Mouse (Mus musculus): Measurements from ENCODE around the gene Nipal3.

The Nipal3 gene

GRCm38 (mm10) chr4:135433443-135434394 is 61.1 kb downstream of the Nipal3 start, which contains the start of gene Rcan3:
Rcan3 (minus strand) TSS chr4:135433853.
- in situ Hi-C loops (cut with MboI) = no loop called here

GRCm38 (mm10) chr4:135433086-135433442 is 61.8 kb downstream of the Nipal3 start:
- in situ Hi-C loops (cut with MboI) = no loop called here

DNA sequence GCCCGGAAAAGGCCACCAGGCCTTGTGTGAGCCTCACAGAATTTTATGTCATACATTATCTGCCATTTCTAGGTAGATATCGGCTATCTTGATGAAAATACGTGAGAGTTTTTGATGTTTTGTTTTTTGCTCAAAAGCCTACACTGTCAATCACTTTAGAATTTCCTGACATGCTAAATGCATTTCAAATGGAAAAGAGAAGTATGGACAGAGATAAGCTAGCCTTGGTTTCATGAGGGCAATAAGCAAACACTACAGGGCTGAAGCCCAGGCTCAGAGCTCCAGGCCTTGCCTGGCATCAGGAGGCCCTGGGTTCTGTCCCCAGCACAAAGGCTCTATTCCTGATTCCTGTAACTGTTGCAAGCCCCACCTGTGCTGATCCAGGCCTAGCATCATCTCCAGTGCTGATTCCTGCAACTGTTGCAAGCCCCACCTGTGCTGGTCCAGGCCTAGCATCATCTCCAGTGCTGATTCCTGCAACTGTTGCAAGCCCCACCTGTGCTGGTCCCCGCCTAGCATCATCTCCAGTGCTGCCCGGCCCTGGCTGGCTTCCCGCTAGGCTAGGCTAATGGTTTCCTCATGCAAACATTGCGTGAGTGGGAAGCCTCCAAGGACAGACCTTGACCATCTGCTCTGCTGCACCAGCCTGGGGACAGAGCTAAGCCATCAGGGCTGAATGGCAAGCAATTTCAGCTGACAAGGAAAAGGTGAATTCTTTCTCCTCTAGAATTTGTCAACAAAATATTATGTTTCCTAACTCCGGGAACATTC is 64.7 kb downstream of the Nipal3 start:
- in situ Hi-C loops (cut with MboI) = no loop called here

DNA sequence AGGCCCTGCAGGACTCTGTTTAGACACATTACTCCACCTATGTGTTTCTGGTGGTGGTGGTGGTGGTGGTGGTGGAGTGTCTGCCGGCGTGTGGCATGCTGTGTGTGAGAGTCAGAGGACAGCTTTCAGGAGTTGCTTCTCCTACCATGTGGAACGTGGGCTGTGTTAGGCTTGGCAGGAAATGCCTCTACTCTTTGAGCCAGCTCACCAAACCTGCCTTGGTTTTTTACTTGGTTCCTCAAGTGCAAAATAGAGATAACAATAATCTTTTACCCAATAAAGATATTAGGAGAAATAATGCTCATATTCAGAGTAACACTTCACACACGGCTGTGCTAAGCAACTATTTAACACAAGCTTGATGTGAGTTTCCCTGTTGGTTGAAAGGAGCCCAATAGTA is 65.5 kb downstream of the Nipal3 start:
- in situ Hi-C loops (cut with MboI) = no loop called here

- in situ Hi-C loops (cut with MboI) = no loop called here
Measured at GRCm38 (mm10) chr4:135426587-135426986, 68.3 kb downstream of the Nipal3 start.

GRCm38 (mm10) chr4:135425625-135426024 is 69.2 kb downstream of the Nipal3 start:
- in situ Hi-C loops (cut with MboI) = no loop called here

DNA sequence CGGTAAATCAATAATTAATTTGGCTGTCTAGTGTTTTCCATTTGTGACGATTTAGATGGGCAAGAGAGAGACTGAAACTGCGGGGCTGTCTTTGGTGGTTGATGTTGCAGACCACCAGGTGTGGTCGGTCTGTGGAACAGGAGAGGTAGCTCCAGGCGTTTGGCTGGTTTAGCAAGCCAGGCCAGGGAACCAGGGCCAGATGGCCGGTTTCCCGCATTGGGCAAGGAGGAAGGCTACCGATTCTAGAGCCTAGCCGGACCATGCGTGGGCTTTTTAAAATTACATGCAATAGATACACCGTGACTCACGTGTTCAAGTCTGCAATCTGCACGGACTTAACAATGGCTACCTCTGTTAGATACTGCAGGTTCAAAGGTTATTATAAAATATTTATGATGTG is 73.9 kb downstream of the Nipal3 start:
- in situ Hi-C loops (cut with MboI) = no loop called here

GRCm38 (mm10) chr4:135420416-135420815 is 74.4 kb downstream of the Nipal3 start:
- in situ Hi-C loops (cut with MboI) = no loop called here

- in situ Hi-C loops (cut with MboI) = no loop called here
Measured at GRCm38 (mm10) chr4:135419996-135420395, 74.8 kb downstream of the Nipal3 start.

DNA sequence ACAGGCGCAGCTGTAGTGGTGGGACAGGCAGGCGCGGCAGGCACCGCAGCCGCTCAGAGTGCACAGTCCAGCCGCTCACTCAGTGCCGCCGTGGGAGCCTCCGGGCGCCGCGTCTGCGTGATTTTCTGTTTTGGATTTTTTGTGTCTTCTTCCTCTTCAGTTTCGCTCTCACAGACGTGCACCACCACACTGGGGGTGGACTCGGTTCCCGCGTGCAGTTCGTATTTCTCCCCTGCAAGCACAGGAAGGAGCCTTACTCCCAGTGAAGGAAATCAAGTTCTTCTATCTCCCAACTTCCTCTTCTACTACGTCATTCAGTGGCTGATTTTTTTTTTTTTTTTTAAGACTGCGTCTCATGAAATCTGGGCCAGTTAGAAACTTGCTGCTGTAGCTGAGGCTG is 78.5 kb downstream of the Nipal3 start:
- in situ Hi-C loops (cut with MboI) = no loop called here

GRCm38 (mm10) chr4:135413491-135413890 is 81.3 kb downstream of the Nipal3 start:
- in situ Hi-C loops (cut with MboI) = no loop called here

DNA sequence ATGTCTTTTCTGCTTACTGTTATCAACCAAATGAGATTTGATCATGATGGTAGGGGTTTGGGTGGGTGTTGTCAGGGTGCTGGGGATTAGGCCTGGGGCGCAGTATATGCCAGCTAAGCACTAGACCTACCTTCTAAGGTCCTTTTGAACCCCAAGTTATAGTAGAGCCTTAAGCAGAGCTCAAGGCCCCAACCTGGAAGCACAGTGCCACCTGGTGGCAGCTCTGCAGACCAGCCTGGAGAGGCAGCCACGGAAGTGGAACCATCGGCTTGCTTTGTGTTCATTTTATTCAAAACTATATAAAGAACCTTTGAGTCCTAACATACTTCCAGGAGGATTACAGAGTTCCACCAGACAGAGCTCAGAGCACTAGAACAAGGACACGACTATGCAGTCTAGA is 83.2 kb downstream of the Nipal3 start:
- in situ Hi-C loops (cut with MboI) = no loop called here

DNA sequence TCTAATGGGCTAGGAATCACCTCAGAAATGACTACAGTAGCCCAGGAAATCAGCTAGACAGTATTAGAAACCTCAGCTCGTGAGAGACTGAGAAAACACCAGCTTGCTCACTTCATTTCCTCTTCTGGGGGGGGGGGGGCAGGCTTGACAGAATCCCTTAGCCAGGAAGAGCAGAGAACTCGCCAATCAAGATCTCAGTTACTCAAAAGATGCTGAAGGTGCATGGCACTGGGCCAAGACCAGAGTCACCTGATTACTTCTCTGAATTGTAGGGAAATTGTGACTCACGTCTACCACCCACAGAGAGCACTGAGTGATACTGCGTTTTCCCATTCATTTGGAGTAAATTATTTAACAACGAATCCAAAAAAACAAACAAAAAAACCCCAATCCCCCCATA is 88.7 kb downstream of the Nipal3 start:
- in situ Hi-C loops (cut with MboI) = no loop called here

- in situ Hi-C loops (cut with MboI) = no loop called here
Measured at GRCm38 (mm10) chr4:135404916-135405315, 89.9 kb downstream of the Nipal3 start.

DNA sequence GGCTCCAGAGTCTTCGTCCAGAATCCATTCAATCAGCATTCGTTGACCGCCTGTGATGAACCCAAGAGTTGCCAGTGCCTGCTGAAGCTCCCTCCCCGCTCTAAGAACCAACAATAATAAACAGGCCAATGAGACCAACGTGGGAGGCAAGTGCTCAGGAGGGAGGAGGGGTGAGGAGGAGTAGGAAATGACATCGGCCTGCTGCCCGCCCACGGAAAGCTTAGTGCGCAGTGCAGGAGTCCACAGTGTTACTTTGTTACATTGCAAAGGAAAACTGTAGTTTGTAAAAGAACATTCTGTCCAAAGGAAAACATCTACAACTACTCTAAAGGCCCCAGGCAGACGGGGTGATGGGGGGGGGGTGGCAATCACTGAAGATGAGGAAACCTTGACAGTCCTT is 90.8 kb downstream of the Nipal3 start:
- in situ Hi-C loops (cut with MboI) = no loop called here

DNA sequence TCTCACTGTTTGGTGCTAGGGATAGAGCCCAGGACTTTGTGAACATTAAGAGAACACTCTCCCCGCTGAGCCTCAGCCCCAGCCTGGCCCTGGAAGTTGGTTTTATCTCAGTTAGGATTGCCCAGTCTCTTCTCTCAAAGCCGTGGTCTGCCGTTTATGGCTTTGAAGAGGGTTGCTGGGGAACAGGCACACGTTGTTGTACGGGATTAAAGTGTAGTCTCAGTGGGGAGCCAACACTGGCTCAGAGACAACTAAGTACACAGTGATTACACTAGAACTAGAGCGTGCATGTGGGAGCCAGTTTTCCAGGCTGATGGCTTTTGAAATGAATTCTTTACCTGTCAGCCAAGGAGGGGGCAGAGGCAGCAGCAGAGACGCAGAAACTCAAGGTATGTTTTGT is 93.0 kb downstream of the Nipal3 start:
- in situ Hi-C loops (cut with MboI) = no loop called here

GRCm38 (mm10) chr4:135397991-135398390 is 96.8 kb downstream of the Nipal3 start, which contains the start of gene Ncmap:
Ncmap (minus strand) TSS chr4:135398227.
- in situ Hi-C loops (cut with MboI) = no loop called here

- in situ Hi-C loops (cut with MboI) = no loop called here
Measured at GRCm38 (mm10) chr4:135397551-135397950, 97.3 kb downstream of the Nipal3 start.

DNA sequence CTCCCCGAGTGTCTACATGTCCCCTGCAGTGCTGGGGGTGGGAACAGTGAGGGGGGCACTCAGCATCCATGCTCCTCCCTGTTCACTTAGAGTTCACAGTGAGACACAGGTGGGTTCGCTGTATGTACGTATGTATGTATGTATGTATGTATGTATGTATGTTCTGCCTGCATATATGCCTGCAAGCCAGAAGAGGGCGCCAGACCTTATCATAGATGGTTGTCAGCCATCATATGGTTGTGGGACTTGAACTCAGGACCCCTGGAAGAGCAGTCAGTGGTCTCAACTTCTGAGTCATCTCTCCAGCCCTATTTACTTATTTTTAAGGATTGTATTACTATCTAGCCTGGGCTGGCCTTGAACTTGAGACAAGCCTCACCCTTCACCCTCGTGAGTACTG is 98.5 kb downstream of the Nipal3 start:
- in situ Hi-C loops (cut with MboI) = no loop called here
